Mouse (Mus musculus): ENCODE measurements at regions not wholly inside any gene's neighbourhood (a gene's known extent, or its start where the extent isn't known, plus 50 kb on each side); places are given as distances from the start of the nearest gene placed in this dataset.

GRCm38 (mm10) chrX:158920217-158920616, 289.9 kb upstream of the Rps6ka3 start:
- H3K9me3 ChIP-seq, result no peaks in the 10 kb centered on the region
- no peaks in the 10 kb centered on the region for H3K36me3 ChIP-seq
- H3K4me1 ChIP-seq, result no peaks in the 10 kb centered on the region
- H3K4me3 ChIP-seq, result no peak overlapping the region
- 56% methylated on average over 3 of the region's 3 CpGs for WGBS
- no peaks in the 10 kb centered on the region; the same call in 1 of the 2 replicates for H3K27me3 ChIP-seq (ENCODE audit: insufficient read depth, poor library complexity, severe bottlenecking)
- H3K27ac ChIP-seq, result no peak overlapping the region
- DNase-seq (ENCODE audit: low spot score), result no peak

- Histone ChIP-seq H3K9me3 (no peaks in the 10 kb centered on the region), H3K27ac (no peak overlapping the region), H3K4me3 (no peak overlapping the region), H3K36me3 (no peaks in the 10 kb centered on the region), H3K27me3 (ENCODE audit: insufficient read depth, poor library complexity, severe bottlenecking) (no peaks in the 10 kb centered on the region; the same call in 1 of the 2 replicates), H3K4me1 (no peaks in the 10 kb centered on the region)
- no peak for DNase-seq (ENCODE audit: low spot score)
- WGBS, result 56% methylated on average over 5 of the region's 5 CpGs
These were observed 288.7 kb upstream of the Rps6ka3 start for GRCm38 (mm10) chrX:158921424-158921823.

- Histone ChIP-seq H3K27me3 (ENCODE audit: insufficient read depth, poor library complexity, severe bottlenecking) (no peaks in the 10 kb centered on the region; the same call in 1 of the 2 replicates), H3K36me3 (no peaks in the 10 kb centered on the region), H3K27ac (no peak overlapping the region), H3K9me3 (no peaks in the 10 kb centered on the region), H3K4me1 (no peaks in the 10 kb centered on the region), H3K4me3 (no peak overlapping the region)
- no peak for DNase-seq (ENCODE audit: low spot score)
- WGBS, result 38% methylated on average over 14 of the region's 14 CpGs
These were observed 288.2 kb upstream of the Rps6ka3 start for GRCm38 (mm10) chrX:158921838-158922450.

- WGBS, result 19% methylated on average over 14 of the region's 14 CpGs
- Histone ChIP-seq H3K9me3 (no peaks in the 10 kb centered on the region), H3K27me3 (ENCODE audit: insufficient read depth, poor library complexity, severe bottlenecking) (no peaks in the 10 kb centered on the region; the same call in 1 of the 2 replicates), H3K4me3 (peak overlapping the region; percentile 38), H3K27ac (no peak overlapping the region), H3K4me1 (no peaks in the 10 kb centered on the region), H3K36me3 (no peaks in the 10 kb centered on the region)
- DNase-seq (ENCODE audit: low spot score), result no peak
These were observed 287.0 kb upstream of the Rps6ka3 start for GRCm38 (mm10) chrX:158923081-158923561.

- H3K27ac ChIP-seq, result no peak overlapping the region
- H3K4me3 ChIP-seq, result peak overlapping the region; percentile 38
- no peaks in the 10 kb centered on the region for H3K36me3 ChIP-seq
- H3K9me3 ChIP-seq, result no peaks in the 10 kb centered on the region
- DNase-seq (ENCODE audit: low spot score), result no peak
- 41% methylated on average over 17 of the region's 17 CpGs for WGBS
- no peaks in the 10 kb centered on the region for H3K4me1 ChIP-seq
- no peaks in the 10 kb centered on the region; the same call in 1 of the 2 replicates for H3K27me3 ChIP-seq (ENCODE audit: insufficient read depth, poor library complexity, severe bottlenecking)
These were observed 286.2 kb upstream of the Rps6ka3 start for GRCm38 (mm10) chrX:158923657-158924489.

- H3K27ac ChIP-seq, result no peak overlapping the region
- H3K4me1 ChIP-seq, result no peaks in the 10 kb centered on the region
- DNase-seq (ENCODE audit: low spot score), result no peak
- H3K9me3 ChIP-seq, result no peaks in the 10 kb centered on the region
- no peaks in the 10 kb centered on the region; the same call in 1 of the 2 replicates for H3K27me3 ChIP-seq (ENCODE audit: insufficient read depth, poor library complexity, severe bottlenecking)
- 48% methylated on average over 6 of the region's 6 CpGs for WGBS
- no peaks in the 10 kb centered on the region for H3K36me3 ChIP-seq
- H3K4me3 ChIP-seq, result no peak overlapping the region
These were observed 285.4 kb upstream of the Rps6ka3 start for GRCm38 (mm10) chrX:158924490-158925398.

GRCm38 (mm10) chrX:158931864-158932263, 278.2 kb upstream of the Rps6ka3 start:
- Histone ChIP-seq H3K9me3 (no peaks in the 10 kb centered on the region), H3K4me1 (no peaks in the 10 kb centered on the region), H3K27me3 (ENCODE audit: insufficient read depth, poor library complexity, severe bottlenecking) (no peaks in the 10 kb centered on the region), H3K27ac (no peak overlapping the region), H3K4me3 (no peak overlapping the region), H3K36me3 (no peaks in the 10 kb centered on the region)
- no peak for DNase-seq (ENCODE audit: low spot score)
- 67% methylated on average over 1 of the region's 1 CpGs for WGBS

- Histone ChIP-seq H3K27me3 (ENCODE audit: insufficient read depth, poor library complexity, severe bottlenecking) (no peaks in the 10 kb centered on the region), H3K36me3 (no peaks in the 10 kb centered on the region), H3K4me1 (no peaks in the 10 kb centered on the region), H3K4me3 (no peak overlapping the region), H3K27ac (no peak overlapping the region), H3K9me3 (no peaks in the 10 kb centered on the region)
- WGBS, result 75% methylated on average over 4 of the region's 4 CpGs
- DNase-seq (ENCODE audit: low spot score), result no peak
These were observed 262.9 kb upstream of the Rps6ka3 start for GRCm38 (mm10) chrX:158947191-158947590.

- Histone ChIP-seq H3K27ac (no peak overlapping the region), H3K9me3 (no peaks in the 10 kb centered on the region), H3K36me3 (no peaks in the 10 kb centered on the region), H3K4me3 (no peak overlapping the region), H3K27me3 (ENCODE audit: insufficient read depth, poor library complexity, severe bottlenecking) (no peaks in the 10 kb centered on the region), H3K4me1 (no peaks in the 10 kb centered on the region)
- no peak for DNase-seq (ENCODE audit: low spot score)
- WGBS, result 60% methylated on average over 5 of the region's 5 CpGs
These were observed 238.4 kb upstream of the Rps6ka3 start for GRCm38 (mm10) chrX:158971726-158972125.

- DNase-seq (ENCODE audit: low spot score), result no peak
- H3K9me3 ChIP-seq, result no peaks in the 10 kb centered on the region
- H3K4me3 ChIP-seq, result no peak overlapping the region
- WGBS, result 59% methylated on average over 5 of the region's 5 CpGs
- no peaks in the 10 kb centered on the region for H3K36me3 ChIP-seq
- no peak overlapping the region for H3K27ac ChIP-seq
- H3K27me3 ChIP-seq (ENCODE audit: insufficient read depth, poor library complexity, severe bottlenecking), result no peaks in the 10 kb centered on the region
- no peaks in the 10 kb centered on the region for H3K4me1 ChIP-seq
These were observed 233.5 kb upstream of the Rps6ka3 start for GRCm38 (mm10) chrX:158976648-158977047.

- no peak for DNase-seq (ENCODE audit: low spot score)
- H3K36me3 ChIP-seq, result no peaks in the 10 kb centered on the region
- H3K4me1 ChIP-seq, result no peaks in the 10 kb centered on the region
- H3K27ac ChIP-seq, result no peak overlapping the region
- WGBS, result 90% methylated on average over 2 of the region's 2 CpGs
- no peaks in the 10 kb centered on the region for H3K27me3 ChIP-seq (ENCODE audit: insufficient read depth, poor library complexity, severe bottlenecking)
- no peak overlapping the region for H3K4me3 ChIP-seq
- no peaks in the 10 kb centered on the region for H3K9me3 ChIP-seq
These were observed 225.4 kb upstream of the Rps6ka3 start for GRCm38 (mm10) chrX:158984721-158985120.

GRCm38 (mm10) chrX:158987676-158988075, 222.4 kb upstream of the Rps6ka3 start:
- Histone ChIP-seq H3K27me3 (ENCODE audit: insufficient read depth, poor library complexity, severe bottlenecking) (no peaks in the 10 kb centered on the region), H3K4me3 (no peak overlapping the region), H3K9me3 (no peaks in the 10 kb centered on the region), H3K36me3 (no peaks in the 10 kb centered on the region), H3K4me1 (no peaks in the 10 kb centered on the region), H3K27ac (no peak overlapping the region)
- DNase-seq (ENCODE audit: low spot score), result no peak
- 72% methylated on average over 3 of the region's 3 CpGs for WGBS

All from heart, embryonic 10.5 days (tissue).